Mouse (Mus musculus): ENCODE measurements around the gene Ifnar1. TPM values are rescaled to one million over a fixed set of nuclear protein-coding genes. Genes with fewer than 3 reads are reported as not detected.

Ifnar1 gene
- polyA plus RNA-seq, 1 experiment: 16.2 TPM

- H3K36me3 ChIP-seq (ENCODE audit: control insufficient read depth, insufficient read depth): no peaks in the 10 kb centered on the region
- H3K4me2 ChIP-seq (ENCODE audit: low read depth): peak overlapping the region; percentile 24
- H3K79me2 ChIP-seq (ENCODE audit: control insufficient read depth, insufficient read depth): no peaks in the 10 kb centered on the region
- no peaks in the 10 kb centered on the region for H3K27me3 ChIP-seq (ENCODE audit: control insufficient read depth, insufficient read depth, insufficient read length)
- TF ChIP-seq E2F4 (IDR thresholded peaks at IDR 0.05; ENCODE audit: insufficient read depth) (no peak), MYOG (IDR thresholded peaks at IDR 0.05; ENCODE audit: control insufficient read depth in 1 of 3, insufficient read depth in 1 of 3, insufficient read length in 2 of 3, low read depth in 2 of 3) (no peak), TCF12 (IDR thresholded peaks at IDR 0.05; ENCODE audit: insufficient read depth, poor library complexity, severe bottlenecking) (no peak), TCF3 (IDR thresholded peaks at IDR 0.05; ENCODE audit: insufficient read length, low read depth) (no peak), USF1 (IDR thresholded peaks at IDR 0.05; ENCODE audit: low read depth) (no peak), SRF (IDR thresholded peaks at IDR 0.05; ENCODE audit: control insufficient read depth, insufficient read length, low read depth) (no peak), MAX (IDR thresholded peaks at IDR 0.05; ENCODE audit: low read depth) (no peak), POLR2A (IDR thresholded peaks at IDR 0.05; ENCODE audit: insufficient read length, low read depth) (no peak), REST (IDR thresholded peaks at IDR 0.05; ENCODE audit: insufficient read depth, insufficient read length) (no peak), MYOD1 (IDR thresholded peaks at IDR 0.05; ENCODE audit: control insufficient read depth in 1 of 3, insufficient read length in 2 of 3, low read depth in 2 of 3) (no peak), POLR2AphosphoS2 (IDR thresholded peaks at IDR 0.05; ENCODE audit: insufficient read length, low read depth) (no peak), CEBPB (IDR thresholded peaks at IDR 0.05; ENCODE audit: insufficient read depth, poor library complexity, severe bottlenecking) (no peak)
- no peak overlapping the region for H3ac ChIP-seq (ENCODE audit: control insufficient read depth, insufficient read length)
- H3K4me3 ChIP-seq: no peak overlapping the region
Measured at GRCm38 (mm10) chr16:91451949-91452348, 33.1 kb upstream of the Ifnar1 start.

DNA sequence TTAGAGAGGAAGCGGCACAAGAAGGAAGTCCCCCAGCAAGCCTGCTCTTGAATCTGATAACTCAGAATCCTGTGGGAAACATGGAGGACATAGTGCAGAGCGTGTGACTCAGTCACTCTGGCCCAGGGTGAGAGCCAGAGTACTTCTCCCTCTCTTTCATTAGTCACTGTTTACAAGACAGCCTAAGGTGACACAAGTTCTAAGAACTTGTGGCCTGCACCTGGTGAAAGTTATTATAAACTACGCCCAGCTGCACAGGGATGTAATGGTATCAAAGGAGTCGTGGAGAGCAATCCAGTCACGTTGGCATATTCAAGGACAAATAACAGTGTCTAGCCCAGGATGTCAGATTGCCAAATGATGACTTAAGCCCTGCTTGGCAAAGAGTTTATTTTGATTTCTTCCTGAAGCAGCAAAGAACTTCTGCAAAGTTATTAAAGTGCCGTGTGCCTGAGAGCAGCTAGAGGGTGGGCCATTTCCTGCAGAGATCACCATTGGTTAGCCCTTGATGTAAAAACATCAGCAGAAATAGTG is 32.6 kb upstream of the Ifnar1 start:
- Histone ChIP-seq H3K4me3 (no peak overlapping the region), H3ac (ENCODE audit: control insufficient read depth, insufficient read length) (no peak overlapping the region), H3K4me2 (ENCODE audit: low read depth) (peak overlapping the region; percentile 24), H3K27me3 (ENCODE audit: control insufficient read depth, insufficient read depth, insufficient read length) (no peaks in the 10 kb centered on the region), H3K79me2 (ENCODE audit: control insufficient read depth, insufficient read depth) (no peaks in the 10 kb centered on the region), H3K36me3 (ENCODE audit: control insufficient read depth, insufficient read depth) (no peaks in the 10 kb centered on the region)
- TF ChIP-seq REST (IDR thresholded peaks at IDR 0.05; ENCODE audit: insufficient read depth, insufficient read length) (no peak), TCF12 (IDR thresholded peaks at IDR 0.05; ENCODE audit: insufficient read depth, poor library complexity, severe bottlenecking) (no peak), POLR2AphosphoS2 (IDR thresholded peaks at IDR 0.05; ENCODE audit: insufficient read length, low read depth) (no peak), MYOG (IDR thresholded peaks at IDR 0.05; ENCODE audit: control insufficient read depth in 1 of 3, insufficient read depth in 1 of 3, insufficient read length in 2 of 3, low read depth in 2 of 3) (no peak), SRF (IDR thresholded peaks at IDR 0.05; ENCODE audit: control insufficient read depth, insufficient read length, low read depth) (no peak), MYOD1 (IDR thresholded peaks at IDR 0.05; ENCODE audit: control insufficient read depth in 1 of 3, insufficient read length in 2 of 3, low read depth in 2 of 3) (no peak), POLR2A (IDR thresholded peaks at IDR 0.05; ENCODE audit: insufficient read length, low read depth) (no peak), TCF3 (IDR thresholded peaks at IDR 0.05; ENCODE audit: insufficient read length, low read depth) (no peak), CEBPB (IDR thresholded peaks at IDR 0.05; ENCODE audit: insufficient read depth, poor library complexity, severe bottlenecking) (no peak), MAX (IDR thresholded peaks at IDR 0.05; ENCODE audit: low read depth) (no peak), USF1 (IDR thresholded peaks at IDR 0.05; ENCODE audit: low read depth) (no peak), E2F4 (IDR thresholded peaks at IDR 0.05; ENCODE audit: insufficient read depth) (no peak)

DNA sequence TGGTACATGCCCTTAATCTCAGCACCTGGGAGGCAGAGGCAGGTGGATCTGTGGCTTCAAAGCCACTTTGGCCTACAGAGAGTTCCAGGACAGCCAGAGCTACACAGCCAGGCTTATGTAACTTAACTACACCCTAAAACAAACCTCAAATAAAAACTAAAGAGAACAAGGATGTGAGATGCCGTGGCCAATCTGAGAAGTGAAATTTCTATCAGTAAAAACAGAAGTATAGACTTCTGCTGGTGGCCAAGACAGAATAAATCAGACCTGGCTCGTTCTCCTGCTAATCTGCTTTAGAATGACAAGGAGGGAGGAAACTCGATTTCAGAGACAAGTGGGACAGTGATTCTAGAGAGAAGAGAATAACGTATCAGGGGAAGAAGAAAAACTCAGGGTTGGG is 29.2 kb upstream of the Ifnar1 start:
- no peaks in the 10 kb centered on the region for H3K36me3 ChIP-seq (ENCODE audit: control insufficient read depth, insufficient read depth)
- no peak overlapping the region for H3K4me2 ChIP-seq (ENCODE audit: low read depth)
- no peaks in the 10 kb centered on the region for H3K79me2 ChIP-seq (ENCODE audit: control insufficient read depth, insufficient read depth)
- TF ChIP-seq E2F4 (IDR thresholded peaks at IDR 0.05; ENCODE audit: insufficient read depth): no peak
- TF ChIP-seq CEBPB (IDR thresholded peaks at IDR 0.05; ENCODE audit: insufficient read depth, poor library complexity, severe bottlenecking): no peak
- no peak for TF ChIP-seq POLR2A (IDR thresholded peaks at IDR 0.05; ENCODE audit: insufficient read length, low read depth)
- no peak for TF ChIP-seq REST (IDR thresholded peaks at IDR 0.05; ENCODE audit: insufficient read depth, insufficient read length)
- no peak for TF ChIP-seq MYOD1 (IDR thresholded peaks at IDR 0.05; ENCODE audit: control insufficient read depth in 1 of 3, insufficient read length in 2 of 3, low read depth in 2 of 3)
- H3K27me3 ChIP-seq (ENCODE audit: control insufficient read depth, insufficient read depth, insufficient read length): no peaks in the 10 kb centered on the region
- no peak overlapping the region for H3K4me3 ChIP-seq
- H3ac ChIP-seq (ENCODE audit: control insufficient read depth, insufficient read length): no peak overlapping the region

DNA sequence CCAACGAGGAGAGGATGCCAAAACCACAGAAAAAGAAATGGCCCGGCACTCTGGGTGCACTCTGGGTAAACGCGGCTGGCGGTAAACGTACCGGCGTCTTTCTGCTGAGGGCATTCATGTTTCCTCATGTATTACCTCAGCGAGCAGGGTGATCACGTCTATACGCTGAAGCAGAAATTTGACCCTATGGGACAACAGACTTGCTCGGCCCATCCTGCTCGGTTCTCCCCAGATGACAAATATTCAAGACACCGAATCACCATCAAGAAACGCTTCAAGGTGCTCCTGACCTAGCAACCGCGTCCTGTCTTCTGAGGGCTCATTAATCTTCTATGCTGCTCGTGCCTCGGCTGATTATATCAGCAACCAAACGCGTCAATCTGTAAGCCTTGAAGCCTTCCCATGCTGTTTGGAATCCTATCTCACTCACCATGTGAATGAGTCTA is 26.7 kb upstream of the Ifnar1 start:
- no peaks in the 10 kb centered on the region for H3K36me3 ChIP-seq (ENCODE audit: control insufficient read depth, insufficient read depth)
- H3K4me3 ChIP-seq: no peak overlapping the region
- H3ac ChIP-seq (ENCODE audit: control insufficient read depth, insufficient read length): no peak overlapping the region
- no peaks in the 10 kb centered on the region for H3K79me2 ChIP-seq (ENCODE audit: control insufficient read depth, insufficient read depth)
- H3K27me3 ChIP-seq (ENCODE audit: control insufficient read depth, insufficient read depth, insufficient read length): no peaks in the 10 kb centered on the region
- TF ChIP-seq REST (IDR thresholded peaks at IDR 0.05; ENCODE audit: insufficient read depth, insufficient read length): no peak
- no peak for TF ChIP-seq E2F4 (IDR thresholded peaks at IDR 0.05; ENCODE audit: insufficient read depth)
- no peak for TF ChIP-seq MAX (IDR thresholded peaks at IDR 0.05; ENCODE audit: low read depth)
- TF ChIP-seq TCF12 (IDR thresholded peaks at IDR 0.05; ENCODE audit: insufficient read depth, poor library complexity, severe bottlenecking): no peak
- TF ChIP-seq MYOD1 (IDR thresholded peaks at IDR 0.05; ENCODE audit: control insufficient read depth in 1 of 3, insufficient read length in 2 of 3, low read depth in 2 of 3): no peak
- H3K4me2 ChIP-seq (ENCODE audit: low read depth): no peak overlapping the region

- TF ChIP-seq SRF (IDR thresholded peaks at IDR 0.05; ENCODE audit: control insufficient read depth, insufficient read length, low read depth) (no peak), TCF3 (IDR thresholded peaks at IDR 0.05; ENCODE audit: insufficient read length, low read depth) (no peak), E2F4 (IDR thresholded peaks at IDR 0.05; ENCODE audit: insufficient read depth) (no peak), USF1 (IDR thresholded peaks at IDR 0.05; ENCODE audit: low read depth) (no peak), POLR2AphosphoS2 (IDR thresholded peaks at IDR 0.05; ENCODE audit: insufficient read length, low read depth) (no peak), POLR2A (IDR thresholded peaks at IDR 0.05; ENCODE audit: insufficient read length, low read depth) (no peak), CEBPB (IDR thresholded peaks at IDR 0.05; ENCODE audit: insufficient read depth, poor library complexity, severe bottlenecking) (no peak), REST (IDR thresholded peaks at IDR 0.05; ENCODE audit: insufficient read depth, insufficient read length) (no peak), MYOG (IDR thresholded peaks at IDR 0.05; ENCODE audit: control insufficient read depth in 1 of 3, insufficient read depth in 1 of 3, insufficient read length in 2 of 3, low read depth in 2 of 3) (no peak), MAX (IDR thresholded peaks at IDR 0.05; ENCODE audit: low read depth) (no peak), MYOD1 (IDR thresholded peaks at IDR 0.05; ENCODE audit: control insufficient read depth in 1 of 3, insufficient read length in 2 of 3, low read depth in 2 of 3) (no peak)
- no peak overlapping the region for H3K4me2 ChIP-seq (ENCODE audit: low read depth)
- H3ac ChIP-seq (ENCODE audit: control insufficient read depth, insufficient read length): no peak overlapping the region
- no peaks in the 10 kb centered on the region for H3K36me3 ChIP-seq (ENCODE audit: control insufficient read depth, insufficient read depth)
- H3K27me3 ChIP-seq (ENCODE audit: control insufficient read depth, insufficient read depth, insufficient read length): no peaks in the 10 kb centered on the region
- H3K4me3 ChIP-seq: no peak overlapping the region
- no peaks in the 10 kb centered on the region for H3K79me2 ChIP-seq (ENCODE audit: control insufficient read depth, insufficient read depth)
Measured at GRCm38 (mm10) chr16:91458976-91459375, 26.1 kb upstream of the Ifnar1 start.
